Mouse (Mus musculus) spleen, postnatal 14 days (tissue): ENCODE results near the gene Slc38a9.

ENCODE experiments used
- DNase-seq, 2 experiments: peaks; one replicate each; pipeline ENCODE4 v3.0.0; 2021 to 2022; ENCODE audit warnings: low spot score in 2 of 2

Slc38a9 gene

GRCm38 (mm10) chr13:112770528-112771328, 110.2 kb downstream of the Slc38a9 start:
- no peak for DNase-seq

- DNase-seq, result no peak
Observed at GRCm38 (mm10) chr13:112771447-112772208, 111.1 kb downstream of the Slc38a9 start.

- no peak for DNase-seq
Observed at GRCm38 (mm10) chr13:112772252-112772651, 111.7 kb downstream of the Slc38a9 start.

- DNase-seq, result no peak
Observed at GRCm38 (mm10) chr13:112772861-112773260, 112.3 kb downstream of the Slc38a9 start.

GRCm38 (mm10) chr13:112773991-112774675, 113.6 kb downstream of the Slc38a9 start:
- DNase-seq, result no peak

- no peak for DNase-seq
Observed at GRCm38 (mm10) chr13:112775856-112776255, 115.3 kb downstream of the Slc38a9 start.

GRCm38 (mm10) chr13:112778407-112778806, 117.9 kb downstream of the Slc38a9 start:
- no peak for DNase-seq

- no peak for DNase-seq
Observed at GRCm38 (mm10) chr13:112785305-112785704, 124.8 kb downstream of the Slc38a9 start.

GRCm38 (mm10) chr13:112786142-112786541, 125.6 kb downstream of the Slc38a9 start:
- DNase-seq, result no peak

- DNase-seq, result no peak
Observed at GRCm38 (mm10) chr13:112786942-112787533, 126.5 kb downstream of the Slc38a9 start.
